Mouse (Mus musculus): ENCODE results near the gene Tcaim.

- TF ChIP-seq EP300 (IDR thresholded peaks at IDR 0.05; ENCODE audit: low read depth) (no peak), CTCF (IDR thresholded peaks at IDR 0.05; ENCODE audit: low read depth) (no peak)
These were observed 38.4 kb downstream of the Tcaim start, which contains the start of gene Gm35549 for GRCm38 (mm10) chr9:122843760-122844159.

Measured in heart, postnatal 0 days (tissue).